Mouse (Mus musculus) gastrocnemius, postnatal 25 days (tissue): ENCODE data around the gene Nipal3. TPM values are rescaled to one million over a fixed set of nuclear protein-coding genes. Genes with fewer than 3 reads are reported as not detected.
A peak's percentile ranks its signal among the peaks of the same experiment; 100 is the strongest.

Source experiments
- DNase-seq: peaks from one replicate; pipeline ENCODE4 v3.0.0; 2022
- long read RNA-seq, 2 experiments: library from polyadenylated mRNA; stranded (forward); transcript quantifications; one replicate each; pipeline ENCODE4 v2.0.0; 2021
- total RNA-seq, 2 experiments: library from RNA; stranded (reverse); gene quantifications; 1 replicate in 1 of 2; 2 replicates in 1 of 2; pipeline ENCODE4 v1.2.3; 2021

The Nipal3 gene
- 10 to 100 TPM; 11.0 to 13.6 TPM for total RNA-seq
- long read RNA-seq, experiment 1, full-length matches to known transcripts: 4 of 17 reads
- long read RNA-seq, experiment 1, partial matches to known transcripts: 0 of 17 reads
- long read RNA-seq, experiment 1, other reads (novel, unspliced or antisense): 13 of 17 reads
- long read RNA-seq, experiment 2, full-length matches to known transcripts: 4 of 12 reads
- long read RNA-seq, experiment 2, partial matches to known transcripts: 0 of 12 reads
- long read RNA-seq, experiment 2, other reads (novel, unspliced or antisense): 8 of 12 reads

- peak; percentile 90 for DNase-seq
Measured at GRCm38 (mm10) chr4:135494521-135495396, at the start of gene Nipal3, which contains the start of gene Stpg1. Nipal3 (minus strand) TSS chr4:135495038. Stpg1 (plus strand) TSS chr4:135494790.

- DNase-seq: no peak
Measured at GRCm38 (mm10) chr4:135544284-135544683, 49.4 kb upstream of the Nipal3 start.

- DNase-seq: no peak
Measured at GRCm38 (mm10) chr4:135540057-135540456, 45.2 kb upstream of the Nipal3 start.

- no peak for DNase-seq
Measured at GRCm38 (mm10) chr4:135539056-135539455, 44.2 kb upstream of the Nipal3 start.

- no peak for DNase-seq
Measured at GRCm38 (mm10) chr4:135535021-135535420, 40.2 kb upstream of the Nipal3 start.

GRCm38 (mm10) chr4:135533001-135533400, 38.2 kb upstream of the Nipal3 start:
- DNase-seq: no peak

- DNase-seq: no peak
Measured at GRCm38 (mm10) chr4:135531771-135532613, 37.2 kb upstream of the Nipal3 start.

- DNase-seq: no peak
Measured at GRCm38 (mm10) chr4:135531236-135531635, 36.4 kb upstream of the Nipal3 start.

GRCm38 (mm10) chr4:135530270-135530669, 35.4 kb upstream of the Nipal3 start:
- no peak for DNase-seq

GRCm38 (mm10) chr4:135526039-135526710, 31.3 kb upstream of the Nipal3 start:
- DNase-seq: no peak

- no peak for DNase-seq
Measured at GRCm38 (mm10) chr4:135525057-135525456, 30.2 kb upstream of the Nipal3 start.

GRCm38 (mm10) chr4:135523939-135524338, 29.1 kb upstream of the Nipal3 start:
- DNase-seq: no peak

- DNase-seq: no peak
Measured at GRCm38 (mm10) chr4:135520421-135520820, 25.6 kb upstream of the Nipal3 start.

GRCm38 (mm10) chr4:135518135-135518534, 23.3 kb upstream of the Nipal3 start:
- DNase-seq: no peak

- peak; percentile 28 for DNase-seq
Measured at GRCm38 (mm10) chr4:135516351-135517316, 21.8 kb upstream of the Nipal3 start.

GRCm38 (mm10) chr4:135514925-135515324, 20.1 kb upstream of the Nipal3 start:
- no peak for DNase-seq

- DNase-seq: no peak
Measured at GRCm38 (mm10) chr4:135513865-135514264, 19.0 kb upstream of the Nipal3 start.

GRCm38 (mm10) chr4:135509515-135509914, 14.7 kb upstream of the Nipal3 start:
- no peak for DNase-seq

- peak; percentile 24 for DNase-seq
Measured at GRCm38 (mm10) chr4:135508419-135509039, 13.7 kb upstream of the Nipal3 start.
